Mouse (Mus musculus): ENCODE results near the gene Zfp646. TPM values are rescaled to one million over a fixed set of nuclear protein-coding genes. Genes with fewer than 3 reads are reported as not detected.

Gene Zfp646
- total RNA-seq, 2 experiments from 2014 or later = 33.3 to 35.8 TPM

DNA sequence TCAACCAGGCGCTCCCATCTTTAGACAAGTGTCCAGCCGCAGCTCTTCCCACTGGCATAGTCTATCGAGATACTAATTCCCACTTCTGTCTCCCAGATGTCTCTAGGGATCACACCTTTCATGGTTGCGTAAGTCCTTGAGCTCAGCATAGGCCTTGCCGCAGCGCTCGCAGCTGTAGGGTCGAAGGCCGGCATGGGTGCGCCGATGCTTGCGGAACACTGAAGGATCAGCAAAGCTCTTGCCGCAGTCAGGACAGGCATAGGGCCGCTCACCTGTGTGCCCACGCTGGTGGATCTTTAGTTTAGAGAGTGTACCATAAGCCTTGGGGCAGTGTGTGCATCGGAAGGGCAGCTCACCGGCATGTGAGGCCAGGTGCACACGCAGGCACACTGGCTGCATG is 8.4 kb upstream of the Zfp646 start:
- no peak for TF ChIP-seq CTCF (conservative IDR thresholded peaks at IDR 0.05)
- H3K27ac ChIP-seq = no peak overlapping the region
- H3K4me3 ChIP-seq = no peak overlapping the region
- no peak for DNase-seq (ENCODE audit: low spot score in 2 of 2)

DNA sequence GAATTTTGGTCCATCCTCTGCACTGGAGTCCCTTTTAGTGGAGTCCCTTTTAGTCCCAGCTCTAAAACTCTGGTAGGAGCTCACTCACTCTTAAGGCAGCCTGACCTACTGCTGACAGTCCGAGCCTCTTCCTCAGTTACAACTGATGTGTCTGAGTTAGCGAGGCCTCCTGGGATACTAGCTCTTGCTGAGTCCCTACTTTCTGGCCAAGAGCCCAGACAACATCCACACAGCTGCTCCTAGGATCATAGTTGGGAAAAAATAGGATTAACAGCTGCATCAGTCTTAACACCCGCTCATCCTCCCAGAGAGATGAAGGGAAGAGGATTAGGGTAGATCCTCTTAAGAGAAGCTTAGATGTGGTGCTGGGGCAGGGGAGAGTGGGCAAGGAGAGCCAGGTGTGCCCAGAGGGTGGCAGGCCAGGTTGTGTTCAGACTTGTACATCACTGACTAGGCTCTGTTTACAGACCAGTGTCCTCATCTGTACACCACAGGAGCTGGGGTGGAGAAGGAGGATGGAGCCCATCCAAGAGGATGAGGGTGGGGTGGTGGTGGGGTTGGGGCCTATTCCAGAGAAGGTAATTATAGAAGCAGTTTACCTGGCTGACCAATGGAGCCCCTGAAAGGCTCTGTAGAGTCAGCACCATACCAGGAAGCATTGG is 6.7 kb upstream of the Zfp646 start:
- peak overlapping the region; percentile 48; the same call in 1 of the 2 replicates for H3K27ac ChIP-seq
- DNase-seq (ENCODE audit: low spot score in 2 of 2) = no peak
- H3K4me3 ChIP-seq = no peak overlapping the region
- no peak for TF ChIP-seq CTCF (conservative IDR thresholded peaks at IDR 0.05)

DNA sequence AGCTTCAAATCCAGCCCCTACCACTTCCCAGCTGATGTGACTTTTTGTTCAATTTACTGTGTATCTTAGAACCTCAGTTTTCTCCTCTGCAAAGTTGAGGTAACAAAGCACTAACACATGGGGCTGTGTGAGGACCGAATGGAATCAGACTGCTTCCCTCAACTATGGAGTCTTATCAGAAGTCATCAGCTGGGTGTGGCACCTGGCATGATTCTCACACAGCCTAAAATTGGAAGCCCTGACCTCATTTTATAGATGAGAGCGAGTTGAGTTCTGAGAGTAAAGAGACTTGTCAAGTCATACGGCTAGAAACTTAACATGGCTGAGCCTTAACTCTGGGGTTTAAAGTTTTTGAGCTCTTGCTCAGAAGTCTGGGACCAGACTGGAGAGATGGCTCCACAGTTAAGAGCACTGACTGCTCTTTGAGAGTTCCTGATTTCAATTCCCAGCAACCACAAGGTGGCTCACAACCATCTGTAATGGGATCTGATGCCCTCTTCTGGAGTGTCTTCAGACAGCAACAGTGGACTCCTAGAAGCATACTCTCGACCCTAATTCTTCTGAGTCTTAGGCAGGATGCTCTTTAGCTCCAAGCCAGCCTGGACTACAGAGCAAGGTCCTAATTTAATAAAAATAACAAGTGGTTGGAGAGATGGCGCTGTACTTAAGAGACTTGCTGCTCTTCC is 5.7 kb upstream of the Zfp646 start:
- no peak overlapping the region for H3K4me3 ChIP-seq
- DNase-seq (ENCODE audit: low spot score in 2 of 2) = no peak
- TF ChIP-seq CTCF (conservative IDR thresholded peaks at IDR 0.05) = peak; percentile 58
- no peak overlapping the region for H3K27ac ChIP-seq

DNA sequence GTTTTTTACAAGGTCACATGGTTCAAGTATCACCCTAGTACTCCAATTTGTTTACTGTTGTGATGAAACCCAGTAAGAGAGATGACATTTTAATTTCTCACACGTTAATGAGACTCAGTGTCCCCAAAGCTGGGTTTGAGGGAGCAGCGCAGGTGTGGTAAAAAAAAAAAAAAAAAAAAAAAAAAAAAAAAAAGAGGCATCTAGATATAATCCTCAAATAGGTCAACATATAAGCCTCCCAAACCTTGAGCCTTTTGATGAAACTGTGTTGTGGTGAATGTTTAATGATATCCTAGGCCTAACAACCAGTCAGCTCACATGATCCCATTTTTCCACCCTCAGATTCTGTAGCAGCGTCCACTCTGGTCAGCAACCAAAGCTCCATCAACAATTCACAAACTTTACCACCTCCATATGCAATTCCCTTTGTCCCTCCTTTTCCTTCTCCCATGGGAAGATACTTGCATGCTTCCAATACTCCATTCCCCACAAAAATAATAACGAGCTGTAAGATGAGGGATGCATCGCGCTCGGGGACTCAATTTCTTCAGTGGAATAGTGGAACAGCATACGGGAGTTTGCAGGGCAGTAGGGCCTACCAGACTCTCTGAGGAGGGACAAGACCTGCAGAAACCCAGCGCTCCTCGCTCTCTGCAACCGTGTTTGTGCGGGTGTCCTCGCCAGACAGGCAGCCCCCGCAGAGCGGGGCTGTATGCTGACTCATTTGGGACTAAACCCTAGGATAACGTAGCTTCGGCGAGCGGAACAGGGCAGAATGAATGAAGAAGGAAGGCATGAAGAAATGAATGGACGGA is 1.0 kb upstream of the Zfp646 start:
- TF ChIP-seq CTCF (conservative IDR thresholded peaks at IDR 0.05) = no peak
- no peak for DNase-seq (ENCODE audit: low spot score in 2 of 2)
- peak overlapping the region; percentile 99 for H3K27ac ChIP-seq
- H3K4me3 ChIP-seq = peak overlapping the region; percentile 99

DNA sequence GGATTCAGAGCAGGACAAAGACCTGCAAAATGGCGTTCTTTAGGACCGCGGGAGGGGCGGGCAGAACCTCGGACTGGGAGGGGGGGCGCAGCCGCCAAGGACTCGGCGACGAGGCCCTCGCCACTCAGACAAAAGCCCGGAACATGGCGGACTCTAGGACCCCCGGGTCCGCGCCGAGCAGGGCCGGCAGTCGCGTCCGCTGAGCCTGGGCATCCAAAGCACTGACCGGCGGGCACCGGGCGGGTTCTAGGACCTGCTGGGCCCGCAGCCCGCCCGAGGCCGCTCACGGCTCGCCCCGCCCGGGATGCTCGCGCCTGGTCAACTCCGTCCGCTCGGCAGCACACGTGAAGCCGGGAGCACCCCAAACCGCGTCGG is 407 bp upstream of the Zfp646 start:
- peak; percentile 92 to 95 for DNase-seq (ENCODE audit: low spot score in 2 of 2)
- Histone ChIP-seq H3K27ac (peak overlapping the region; percentile 99), H3K4me3 (peak overlapping the region; percentile 99)
- TF ChIP-seq CTCF (conservative IDR thresholded peaks at IDR 0.05) = no peak

DNA sequence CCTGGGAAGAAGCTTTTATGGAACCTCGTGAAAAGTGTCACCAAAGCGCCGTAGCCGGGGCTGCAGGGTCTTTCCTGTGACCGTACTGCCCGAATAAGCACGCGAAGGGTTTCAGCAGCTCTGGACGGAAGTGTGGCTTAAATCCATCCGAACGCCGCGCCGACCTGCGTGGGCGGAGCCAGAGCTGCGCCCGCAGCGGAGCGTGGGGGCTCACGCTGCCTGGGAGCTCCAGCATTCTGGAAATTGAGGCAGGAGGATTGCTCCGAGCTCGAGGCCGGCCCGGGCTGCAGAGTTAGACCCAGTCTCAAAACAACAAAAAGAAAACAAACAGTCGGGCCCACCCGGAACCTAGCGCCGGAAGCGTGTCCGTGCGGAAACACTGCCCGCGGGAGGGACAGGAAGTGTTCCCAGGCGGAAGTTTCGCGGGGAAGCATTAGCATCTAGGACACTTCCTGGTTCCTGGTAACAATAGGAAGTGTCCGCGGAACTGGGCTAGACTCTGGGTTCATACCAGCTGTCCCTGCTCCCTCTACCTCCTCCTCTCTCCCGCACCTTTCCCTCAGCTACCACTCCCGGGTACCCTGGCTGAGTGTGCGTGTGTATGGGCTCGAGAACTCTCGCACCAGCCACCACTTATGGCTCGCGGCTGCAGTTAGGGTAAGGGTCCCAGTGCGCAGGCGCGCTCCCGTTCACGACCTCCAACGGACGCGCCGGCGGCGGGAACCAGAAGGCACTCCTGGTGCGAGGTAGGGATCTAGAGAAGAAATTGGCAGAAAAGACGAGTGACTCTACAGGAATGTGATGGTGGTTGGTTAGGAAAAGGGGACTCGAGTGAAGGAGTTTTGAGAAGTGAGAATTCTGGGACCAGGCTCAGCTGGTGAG is 687 bp downstream of the Zfp646 start, which contains the start of gene Zfp668:
TSS of gene Zfp668 (minus strand) at position 362 of the 882 bp plus-strand sequence.
- Histone ChIP-seq H3K27ac (peak within 1 kb of the TSS; percentile 99), H3K4me3 (peak within 1 kb of the TSS; percentile 99)
- TF ChIP-seq CTCF (conservative IDR thresholded peaks at IDR 0.05) = no peak
- peak; percentile 89 to 90 for DNase-seq (ENCODE audit: low spot score in 2 of 2)

DNA sequence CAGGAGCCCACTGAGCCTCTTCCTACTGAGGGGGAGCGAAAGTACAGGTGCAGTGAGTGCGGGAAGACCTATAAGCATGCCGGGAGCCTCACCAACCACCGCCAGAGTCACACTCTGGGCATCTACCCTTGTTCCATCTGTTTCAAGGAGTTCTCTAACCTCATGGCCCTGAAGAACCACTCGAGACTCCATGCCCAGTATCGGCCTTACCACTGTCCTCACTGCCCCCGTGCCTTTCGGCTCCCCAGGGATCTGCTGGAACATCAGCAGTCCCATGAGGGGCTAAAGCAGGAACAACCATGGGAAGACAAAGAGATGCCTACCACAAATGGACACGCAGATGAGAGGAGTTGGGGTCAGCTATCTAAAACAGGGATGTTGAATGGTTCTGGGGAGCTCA is 3.3 kb downstream of the Zfp646 start:
- DNase-seq (ENCODE audit: low spot score in 2 of 2) = no peak
- Histone ChIP-seq H3K27ac (no peak overlapping the region), H3K4me3 (no peak overlapping the region)
- no peak for TF ChIP-seq CTCF (conservative IDR thresholded peaks at IDR 0.05)

DNA sequence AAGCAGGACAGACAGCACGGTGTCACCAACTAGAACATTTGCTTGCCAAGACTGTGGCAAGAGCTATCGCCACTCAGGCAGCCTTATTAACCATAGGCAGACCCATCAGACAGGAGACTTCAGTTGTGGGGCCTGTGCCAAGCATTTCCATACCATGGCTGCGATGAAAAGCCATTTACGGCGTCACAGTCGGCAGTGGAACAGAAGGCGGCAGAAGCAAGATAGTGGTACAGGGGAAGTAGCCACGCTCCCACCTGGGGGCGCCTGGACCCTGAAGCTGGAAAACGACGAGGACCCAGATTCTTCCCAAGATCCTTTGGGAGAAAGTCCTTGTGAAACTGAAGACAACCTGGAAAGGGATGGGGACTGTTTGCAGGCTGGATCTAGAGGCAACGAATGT is 4.4 kb downstream of the Zfp646 start:
- TF ChIP-seq CTCF (conservative IDR thresholded peaks at IDR 0.05) = no peak
- Histone ChIP-seq H3K4me3 (no peak overlapping the region), H3K27ac (no peak overlapping the region)
- DNase-seq (ENCODE audit: low spot score in 2 of 2) = no peak

DNA sequence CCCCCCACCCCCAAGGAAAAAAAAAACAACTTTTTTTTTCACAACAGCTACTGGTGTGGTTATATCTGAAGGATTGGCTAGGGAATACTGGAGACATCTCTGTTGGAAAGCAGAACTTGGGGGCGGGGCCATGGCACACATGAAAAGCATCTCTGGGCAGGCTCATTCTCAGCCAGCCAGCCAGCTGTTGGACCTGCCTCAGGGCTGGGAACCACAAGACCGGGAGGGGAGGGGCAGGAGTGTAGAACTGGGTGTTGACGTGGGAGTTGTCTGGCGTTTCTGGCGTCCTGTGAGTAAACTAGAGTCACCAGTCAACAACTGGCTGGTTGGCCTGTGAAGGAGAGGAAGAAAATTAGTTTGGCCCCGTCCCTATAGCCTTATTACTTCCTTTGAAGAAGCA is 9.9 kb downstream of the Zfp646 start:
- Histone ChIP-seq H3K4me3 (no peak overlapping the region), H3K27ac (peak overlapping the region; percentile 53)
- TF ChIP-seq CTCF (conservative IDR thresholded peaks at IDR 0.05) = no peak
- peak in 1 of 2 experiments; percentile 46 for DNase-seq (ENCODE audit: low spot score in 2 of 2)

DNA sequence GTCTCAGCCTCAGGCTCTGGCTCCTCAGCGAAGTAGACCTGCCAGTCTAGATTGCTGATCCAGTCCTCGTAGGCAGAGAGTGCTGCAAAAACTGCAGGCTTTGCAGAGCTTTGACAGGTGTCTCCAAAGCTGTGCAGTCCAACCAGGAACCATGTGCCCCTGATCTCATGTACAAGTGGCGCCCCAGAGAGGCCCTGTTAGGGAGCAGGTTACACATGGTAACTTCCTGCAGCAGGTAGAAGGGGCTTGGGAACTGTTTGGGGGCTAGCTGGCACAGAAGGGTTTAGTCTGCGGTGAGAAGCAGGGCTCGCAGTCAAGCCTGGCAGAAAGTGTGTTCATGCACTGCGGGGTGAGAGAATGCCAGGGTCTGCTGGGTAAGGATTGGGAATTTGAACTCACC is 10.5 kb downstream of the Zfp646 start:
- no peak overlapping the region for H3K4me3 ChIP-seq
- peak overlapping the region; percentile 53 for H3K27ac ChIP-seq
- TF ChIP-seq CTCF (conservative IDR thresholded peaks at IDR 0.05) = no peak
- no peak for DNase-seq (ENCODE audit: low spot score in 2 of 2)

DNA sequence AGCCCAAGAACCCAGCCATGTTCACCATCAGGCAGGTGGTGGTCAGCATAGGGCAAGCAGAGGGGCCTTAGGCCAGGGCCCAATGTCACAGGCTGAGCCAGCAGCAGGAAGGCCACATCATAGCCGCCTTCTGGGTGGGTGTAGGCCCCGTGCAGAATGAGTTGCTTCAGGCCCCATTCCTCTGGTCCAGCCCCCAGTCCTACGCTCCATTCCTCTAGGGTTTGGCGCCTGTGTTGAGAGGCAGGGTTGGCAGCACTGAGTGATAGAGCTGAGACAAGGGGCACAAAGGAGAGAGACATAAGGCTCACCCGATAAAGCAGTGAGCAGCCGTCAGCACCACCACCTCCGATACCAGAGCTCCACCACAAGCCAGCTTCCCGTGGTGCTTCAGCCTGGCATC is 11.2 kb downstream of the Zfp646 start:
- H3K27ac ChIP-seq = peak overlapping the region; percentile 25; the same call in 1 of the 2 replicates
- DNase-seq (ENCODE audit: low spot score in 2 of 2) = no peak
- H3K4me3 ChIP-seq = no peak overlapping the region
- no peak for TF ChIP-seq CTCF (conservative IDR thresholded peaks at IDR 0.05)

DNA sequence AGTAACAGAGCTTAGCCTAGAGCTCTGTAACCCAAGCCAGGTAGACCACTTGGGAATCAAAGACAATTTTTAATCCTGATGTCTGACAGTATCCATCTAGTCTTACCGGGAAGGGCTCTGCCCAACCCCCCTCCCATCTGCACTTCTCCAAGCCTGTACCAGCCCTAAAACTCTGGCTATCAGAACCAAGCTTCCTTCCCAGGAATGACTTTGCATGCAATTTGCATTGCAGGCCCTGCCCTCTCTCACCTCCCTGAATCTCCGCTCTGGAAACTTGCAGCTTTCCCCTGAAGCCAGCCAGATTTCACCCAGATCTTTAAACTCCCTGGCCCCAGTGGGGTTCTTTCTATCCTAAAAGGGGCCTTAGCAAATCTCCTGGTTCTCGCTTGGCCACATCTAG is 11.8 kb downstream of the Zfp646 start:
- DNase-seq (ENCODE audit: low spot score in 2 of 2) = no peak
- TF ChIP-seq CTCF (conservative IDR thresholded peaks at IDR 0.05) = no peak
- Histone ChIP-seq H3K27ac (no peak overlapping the region), H3K4me3 (no peak overlapping the region)

All from layer of hippocampus, adult 2 months (tissue).